Mouse (Mus musculus) midbrain, embryonic 11.5 days (tissue): Measurements from ENCODE around the gene Olfr1278. TPM values are rescaled to one million over a fixed set of nuclear protein-coding genes. Genes with fewer than 3 reads are reported as not detected.
"Not testable (repeated sequence)": the region's sequence is repeated elsewhere in the genome, so short reads cannot be mapped to it uniquely, and the experiment has no call there.

Source experiments
- ATAC-seq: fragments of 200-750 bp; cut with Nextera tagmentation; 2 replicates; pipeline ENCODE4 v1.8.0; 2017; ENCODE audit warnings: moderate TSS enrichment, moderate library complexity; ENCODE audit not compliant: low FRiP score
- DNase-seq: peaks from one replicate; pipeline ENCODE4 v3.0.0; 2015; ENCODE audit warnings: low spot score; ENCODE audit errors: missing footprints
- H3K27ac ChIP-seq: fragments of 300-500 bp; sonication (generic); 2 replicates; pipeline ENCODE4 v1.5.1; 2014; ENCODE audit warnings: low read depth, low read length
- H3K27me3 ChIP-seq: fragments of 300-500 bp; sonication (generic); 2 replicates; pipeline ENCODE4 v1.6.1; 2014; ENCODE audit warnings: mild to moderate bottlenecking, low read length, moderate library complexity, mixed read lengths; ENCODE audit not compliant: control insufficient read depth, insufficient read depth
- H3K36me3 ChIP-seq: fragments of 300-500 bp; sonication (generic); 2 replicates; pipeline ENCODE4 v1.6.1; 2014; ENCODE audit warnings: mild to moderate bottlenecking, low read length, moderate library complexity, mixed read lengths; ENCODE audit not compliant: control insufficient read depth, insufficient read depth
- H3K4me1 ChIP-seq: fragments of 300-500 bp; sonication (generic); 2 replicates; pipeline ENCODE4 v1.6.1; 2014; ENCODE audit warnings: low read length; ENCODE audit not compliant: control insufficient read depth, insufficient read depth
- H3K4me2 ChIP-seq: fragments of 300-500 bp; sonication (generic); 2 replicates; pipeline ENCODE4 v1.6.1; 2014; ENCODE audit warnings: mild to moderate bottlenecking, moderate library complexity
- H3K4me3 ChIP-seq: fragments of 300-500 bp; sonication (generic); 2 replicates; pipeline ENCODE4 v1.5.1; 2014; ENCODE audit warnings: low read depth, low read length
- H3K9ac ChIP-seq: fragments of 300-500 bp; sonication (generic); 2 replicates; pipeline ENCODE4 v1.6.1; 2014; ENCODE audit warnings: low read length
- H3K9me3 ChIP-seq: fragments of 300-500 bp; sonication (generic); 2 replicates; pipeline ENCODE4 v1.6.1; 2016; ENCODE audit warnings: low read length; ENCODE audit not compliant: control insufficient read depth
- WGBS: fragments of 180-500 bp; shearing (Covaris S2); extraction: QIAGEN DNeasy Blood & Tissue Kit; methylation state at CpG from one replicate; pipeline ENCODE4 v1.1.7; 2014; 5-methylcytosine and 5-hydroxymethylcytosine counted together
- polyA plus RNA-seq: library from polyadenylated mRNA; unstranded; fragments of >200 nt; fragmentation: Nextera tagmentation; extraction: Ambion mirVana; gene quantifications from 2 replicates; pipeline ENCODE4 v1.2.1, GENCODE M21; 2014

Gene Olfr1278
- not detected in 2 replicates for polyA plus RNA-seq

GRCm38 (mm10) chr2:111289836-111290235 is at the start of gene Olfr1278:
Gene Olfr1278, plus strand, starts transcription at chr2:111290136.
- Histone ChIP-seq H3K4me1 (no peaks in the 10 kb centered on the region), H3K4me2 (no peak within 1 kb of the TSS), H3K27me3 (no peaks in the 10 kb centered on the region), H3K4me3 (no peak within 1 kb of the TSS), H3K36me3 (no peaks in the 10 kb centered on the region), H3K9ac (no peak within 1 kb of the TSS), H3K27ac (no peak within 1 kb of the TSS), H3K9me3 (no peaks in the 10 kb centered on the region)
- DNase-seq (no peak), ATAC-seq (no peak)

GRCm38 (mm10) chr2:111254216-111254615 is 35.7 kb upstream of the Olfr1278 start, which contains the start of gene Olfr1276:
Gene Olfr1276, plus strand, starts transcription at chr2:111254516.
- H3K27ac ChIP-seq, result no peak within 1 kb of the TSS
- H3K4me1 ChIP-seq, result no peaks in the 10 kb centered on the region
- H3K9me3 ChIP-seq, result no peaks in the 10 kb centered on the region
- H3K4me3 ChIP-seq, result no peak within 1 kb of the TSS
- no peak within 1 kb of the TSS for H3K9ac ChIP-seq
- no peaks in the 10 kb centered on the region for H3K27me3 ChIP-seq
- no peak within 1 kb of the TSS for H3K4me2 ChIP-seq
- no peak for DNase-seq
- no peak for ATAC-seq
- H3K36me3 ChIP-seq, result no peaks in the 10 kb centered on the region

- ATAC-seq, result no peak
- Histone ChIP-seq H3K36me3 (no peaks in the 10 kb centered on the region), H3K27me3 (no peaks in the 10 kb centered on the region), H3K4me2 (no peak within 1 kb of the TSS), H3K4me1 (no peaks in the 10 kb centered on the region), H3K4me3 (no peak within 1 kb of the TSS), H3K9me3 (no peaks in the 10 kb centered on the region), H3K9ac (no peak within 1 kb of the TSS), H3K27ac (no peak within 1 kb of the TSS)
- WGBS, result 81% methylated on average over 2 of the region's 2 CpGs
- DNase-seq, result no peak
Observed at GRCm38 (mm10) chr2:111274006-111274405, 15.9 kb upstream of the Olfr1278 start, which contains the start of gene Olfr1277. Gene Olfr1277, minus strand, starts transcription at chr2:111274106.

GRCm38 (mm10) chr2:111298541-111298940 is 8.6 kb downstream of the Olfr1278 start:
- no peaks in the 10 kb centered on the region for H3K9me3 ChIP-seq
- DNase-seq, result no peak
- H3K36me3 ChIP-seq, result no peaks in the 10 kb centered on the region

GRCm38 (mm10) chr2:111300374-111300773 is 10.4 kb downstream of the Olfr1278 start, which contains the start of gene Olfr1279:
Gene Olfr1279, plus strand, starts transcription at chr2:111300635.
- no peak for DNase-seq
- ATAC-seq, result no peak
- Histone ChIP-seq H3K4me3 (no peak within 1 kb of the TSS), H3K9ac (no peak within 1 kb of the TSS), H3K27ac (no peak within 1 kb of the TSS), H3K36me3 (no peaks in the 10 kb centered on the region), H3K4me1 (no peaks in the 10 kb centered on the region), H3K9me3 (no peaks in the 10 kb centered on the region), H3K4me2 (no peak within 1 kb of the TSS), H3K27me3 (no peaks in the 10 kb centered on the region)

More at GRCm38 (mm10) chr2:111298541-111298940, 8.6 kb downstream of the Olfr1278 start:
- no peak overlapping the region for H3K9ac ChIP-seq
- peak; percentile 58; the same call in 1 of the 2 replicates for ATAC-seq
- H3K27me3 ChIP-seq, result no peaks in the 10 kb centered on the region
- H3K4me1 ChIP-seq, result no peaks in the 10 kb centered on the region
- H3K4me2 ChIP-seq, result no peak overlapping the region
- H3K27ac ChIP-seq, result no peak overlapping the region
- no peak overlapping the region for H3K4me3 ChIP-seq

GRCm38 (mm10) chr2:111313717-111314116 is 23.8 kb downstream of the Olfr1278 start, which contains the start of gene Olfr1280:
Gene Olfr1280, plus strand, starts transcription at chr2:111314017.
- no peak within 1 kb of the TSS for H3K27ac ChIP-seq
- H3K4me1 ChIP-seq, result no peaks in the 10 kb centered on the region
- ATAC-seq (no peak), DNase-seq (no peak)
- no peaks in the 10 kb centered on the region for H3K9me3 ChIP-seq
- H3K9ac ChIP-seq, result no peak within 1 kb of the TSS
- no peak within 1 kb of the TSS for H3K4me3 ChIP-seq
- H3K27me3 ChIP-seq, result no peaks in the 10 kb centered on the region
- H3K4me2 ChIP-seq, result no peak within 1 kb of the TSS
- H3K36me3 ChIP-seq, result no peaks in the 10 kb centered on the region

GRCm38 (mm10) chr2:111326220-111326619 is 36.3 kb downstream of the Olfr1278 start, which contains the start of gene Olfr1281:
Gene Olfr1281, plus strand, starts transcription at chr2:111326520.
- Histone ChIP-seq H3K27ac (no peak within 1 kb of the TSS), H3K9ac (no peak within 1 kb of the TSS), H3K27me3 (no peaks in the 10 kb centered on the region), H3K4me1 (no peaks in the 10 kb centered on the region), H3K4me3 (no peak within 1 kb of the TSS), H3K36me3 (no peaks in the 10 kb centered on the region), H3K9me3 (no peaks in the 10 kb centered on the region), H3K4me2 (no peak within 1 kb of the TSS)
- WGBS, result 80% methylated on average over 2 of the region's 2 CpGs
- DNase-seq (no peak), ATAC-seq (no peak)

- H3K4me3 ChIP-seq, H3K4me1 ChIP-seq, H3K4me2 ChIP-seq, H3K9ac ChIP-seq, H3K27me3 ChIP-seq, ATAC-seq, H3K27ac ChIP-seq, H3K9me3 ChIP-seq, H3K36me3 ChIP-seq, DNase-seq: not testable (repeated sequence)
- WGBS, result 89% methylated on average over 5 of the region's 5 CpGs
Observed at GRCm38 (mm10) chr2:111333721-111334120, 43.8 kb downstream of the Olfr1278 start.

- ATAC-seq (no peak), DNase-seq (no peak)
- no peaks in the 10 kb centered on the region for H3K4me1 ChIP-seq
- 75% methylated on average over 2 of the region's 2 CpGs for WGBS
- no peaks in the 10 kb centered on the region for H3K36me3 ChIP-seq
- H3K4me2 ChIP-seq, result no peak within 1 kb of the TSS
- H3K9ac ChIP-seq, result no peak within 1 kb of the TSS
- no peak within 1 kb of the TSS for H3K27ac ChIP-seq
- no peaks in the 10 kb centered on the region for H3K27me3 ChIP-seq
- no peak within 1 kb of the TSS for H3K4me3 ChIP-seq
- no peaks in the 10 kb centered on the region for H3K9me3 ChIP-seq
Observed at GRCm38 (mm10) chr2:111335976-111336375, 46.0 kb downstream of the Olfr1278 start, which contains the start of gene Olfr1282. Gene Olfr1282, minus strand, starts transcription at chr2:111336076.
